Comparison of ENCODE assay signal across 12 mouse cellular contexts in the genomic region with DNA sequence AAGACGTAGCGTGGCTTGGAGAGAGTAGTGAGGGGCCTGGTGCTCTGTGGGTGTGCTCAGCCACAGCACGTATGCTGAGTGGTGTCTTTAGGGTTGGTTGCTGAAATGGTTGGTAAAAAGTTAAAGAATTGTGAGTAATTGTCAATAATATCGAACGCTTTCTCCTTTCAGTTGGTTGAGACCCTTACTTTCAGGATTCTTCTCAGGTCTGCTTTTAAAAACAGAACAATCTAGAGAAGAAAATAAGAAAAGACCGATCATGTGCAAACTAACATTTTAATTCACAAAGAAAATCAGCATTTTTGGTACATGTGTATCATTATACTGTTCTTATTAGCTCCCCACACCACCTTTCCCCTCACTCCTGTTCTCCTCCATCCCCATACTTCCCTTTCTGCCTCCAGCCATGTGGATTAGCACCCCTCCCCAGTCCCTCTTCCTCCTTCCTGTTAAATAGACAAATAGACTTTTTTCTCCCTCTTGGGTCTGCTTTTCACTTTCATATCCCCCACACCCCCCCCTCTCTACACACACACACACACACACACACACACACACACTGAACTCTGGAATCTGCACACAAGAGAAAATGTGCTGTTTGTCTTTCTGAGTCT. TPM values are rescaled to one million over a fixed set of nuclear protein-coding genes. Genes with fewer than 3 reads are reported as not detected.
DNase-seq lines count a peak whose midpoint lies in the region; ATAC-seq and TF ChIP-seq lines count a peak whose summit lies in the region.
"Had no signal": no experiment of that assay in that cellular context is flagged by ENCODE, and none has a peak within 500 bp of the region (broad histone marks: within the 10 kb centered on the region; RNA-seq: fewer than 3 reads in every experiment).

No protein-coding gene starts in this region.

- H3K4me2 ChIP-seq in hindbrain, embryonic 13.5 days, result peak overlapping the region; percentile 89
- H3K4me2 ChIP-seq in hindbrain, embryonic 11.5 days (replicated peaks; ENCODE audit: low read depth, low read length), result no peak overlapping the region
- H3K4me2 ChIP-seq in CH12.LX (ENCODE audit: insufficient read depth, low read depth, poor library complexity, severe bottlenecking), result peak overlapping the region; percentile 79
- H3K4me2 ChIP-seq in intestine, embryonic 15.5 days (replicated peaks), result peak overlapping the region; percentile 85

- no peak for DNase-seq in hindbrain, embryonic 11.5 days (ENCODE audit: low spot score)
- DNase-seq in CH12.LX (ENCODE audit: extremely low read depth), result peak; percentile 67
- no peak for DNase-seq in ovary, postnatal 14 days (ENCODE audit: low spot score)
- DNase-seq in right cerebral cortex, postnatal 4 days, result no peak
- DNase-seq in layer of hippocampus, adult 8-10 months (ENCODE audit: low spot score in 2 of 2), result no peak
- DNase-seq: adrenal gland, postnatal 36 days; retina, postnatal 1 day had no signal

- TF ChIP-seq RAD21 in CH12.LX (IDR thresholded peaks at IDR 0.05; ENCODE audit: low read depth, low read length), result no peak

- H3K9ac ChIP-seq in hindbrain, embryonic 13.5 days, result no peak overlapping the region
- no peak overlapping the region for H3K9ac ChIP-seq in hindbrain, embryonic 11.5 days (ENCODE audit: low read depth, low read length)
- peak overlapping the region; percentile 78 for H3K9ac ChIP-seq in CH12.LX (ENCODE audit: insufficient read depth, low read depth)
- H3K9ac ChIP-seq in intestine, embryonic 15.5 days, result no peak overlapping the region

- H3K27ac ChIP-seq in hindbrain, embryonic 13.5 days, result no peak overlapping the region
- no peak overlapping the region for H3K27ac ChIP-seq in hindbrain, embryonic 11.5 days (ENCODE audit: low read depth, low read length)
- peak overlapping the region; percentile 73 for H3K27ac ChIP-seq in CH12.LX (ENCODE audit: insufficient read depth, low read depth)
- H3K27ac ChIP-seq in intestine, embryonic 15.5 days, result no peak overlapping the region

- 0 out of 2 replicates have a peak, but pooled peaks cover 6% of the 10 kb centered on the region for H3K27me3 ChIP-seq in hindbrain, embryonic 13.5 days
- 0 out of 2 replicates have a peak, but pooled peaks cover 2% of the 10 kb centered on the region for H3K27me3 ChIP-seq in hindbrain, embryonic 11.5 days (ENCODE audit: control insufficient read depth, insufficient read depth, low read length)
- H3K27me3 ChIP-seq in CH12.LX (replicated peaks), result no peaks in the 10 kb centered on the region
- no peaks in the 10 kb centered on the region for H3K27me3 ChIP-seq in intestine, embryonic 15.5 days (replicated peaks)
- peaks cover 19% of the 10 kb centered on the region for H3K27me3 ChIP-seq in megakaryocyte, embryonic 14.5 days (replicated peaks)

- no peak overlapping the region for H3K4me3 ChIP-seq in hindbrain, embryonic 13.5 days
- H3K4me3 ChIP-seq in hindbrain, embryonic 11.5 days (ENCODE audit: low read depth, low read length), result no peak overlapping the region
- H3K4me3 ChIP-seq in CH12.LX (replicated peaks in 1 of 3; ENCODE audit: low read depth in 2 of 3, low read length in 2 of 3, poor library complexity in 1 of 3), result peak overlapping the region; percentile 89 to 99 (median 97)
- peak overlapping the region; percentile 63; the same call in 1 of the 2 replicates for H3K4me3 ChIP-seq in intestine, embryonic 15.5 days (replicated peaks)
- peak overlapping the region; percentile 97 for H3K4me3 ChIP-seq in megakaryocyte, embryonic 14.5 days (replicated peaks)

- peaks cover 60% of the 10 kb centered on the region for H3K79me2 ChIP-seq in CH12.LX (replicated peaks; ENCODE audit: control insufficient read depth, extremely low read depth, insufficient read depth, poor library complexity, severe bottlenecking)

- TF ChIP-seq POLR2A in CH12.LX (IDR thresholded peaks at IDR 0.05; ENCODE audit: low read depth, low read length), result 0 out of 2 replicates have a peak, but pooled peaks have one; percentile 22

- peak; percentile 43 for TF ChIP-seq EP300 in CH12.LX (IDR thresholded peaks at IDR 0.05; ENCODE audit: low read length)

- peaks cover 10% of the 10 kb centered on the region for H3K4me1 ChIP-seq in hindbrain, embryonic 13.5 days (replicated peaks)
- H3K4me1 ChIP-seq in hindbrain, embryonic 11.5 days (replicated peaks; ENCODE audit: control insufficient read depth, insufficient read depth, low read length), result no peaks in the 10 kb centered on the region
- peaks cover 13 to 57% of the 10 kb centered on the region in 2 experiments for H3K4me1 ChIP-seq in CH12.LX (ENCODE audit: control insufficient read depth in 1 of 2, insufficient read depth in 2 of 2)
- 0 out of 2 replicates have a peak, but pooled peaks cover 5% of the 10 kb centered on the region for H3K4me1 ChIP-seq in intestine, embryonic 15.5 days (replicated peaks)
- H3K4me1 ChIP-seq in megakaryocyte, embryonic 14.5 days, result peaks cover 42% of the 10 kb centered on the region

- H3K9me3 ChIP-seq in hindbrain, embryonic 13.5 days, result no peaks in the 10 kb centered on the region
- no peaks in the 10 kb centered on the region for H3K9me3 ChIP-seq in hindbrain, embryonic 11.5 days (ENCODE audit: control insufficient read depth, low read length)
- H3K9me3 ChIP-seq in CH12.LX (replicated peaks; ENCODE audit: low read length), result no peaks in the 10 kb centered on the region
- no peaks in the 10 kb centered on the region for H3K9me3 ChIP-seq in intestine, embryonic 15.5 days
- H3K9me3 ChIP-seq in megakaryocyte, embryonic 14.5 days, result no peaks in the 10 kb centered on the region

- in situ Hi-C loops in CH12.LX (cut with MboI; ENCODE audit: low pct_ligation_motif_present, low pct_unique_long_range_greater_than_20kb, low sequenced_read_pairs), result no loop called here

- dilution Hi-C loops in CH12.LX (cut with MboI; ENCODE audit: extremely low pct_ligation_motif_present, extremely low pct_unique_long_range_greater_than_20kb, low sequenced_read_pairs), result no loop called here

- 89% methylated on average over 6 of the region's 6 CpGs for WGBS in hindbrain, embryonic 13.5 days
- WGBS in hindbrain, embryonic 11.5 days, result 84% methylated on average over 6 of the region's 6 CpGs
- 87% methylated on average over 6 of the region's 6 CpGs for WGBS in intestine, embryonic 15.5 days

- TF ChIP-seq CTCF in CH12.LX (conservative IDR thresholded peaks at IDR 0.05 in 1 of 2, IDR thresholded peaks at IDR 0.05 in 1 of 2; ENCODE audit: low read depth in 2 of 2, low read length in 2 of 2), result no peak

- H3K36me3 ChIP-seq in hindbrain, embryonic 13.5 days, result no peaks in the 10 kb centered on the region
- H3K36me3 ChIP-seq in hindbrain, embryonic 11.5 days (ENCODE audit: control insufficient read depth, insufficient read depth, low read length), result no peaks in the 10 kb centered on the region
- peaks cover 0 to 7% of the 10 kb centered on the region in 2 experiments for H3K36me3 ChIP-seq in CH12.LX (replicated peaks in 1 of 2; ENCODE audit: control insufficient read depth in 1 of 2, insufficient read depth in 1 of 2, low read length in 1 of 2)
- no peaks in the 10 kb centered on the region for H3K36me3 ChIP-seq in intestine, embryonic 15.5 days
- no peaks in the 10 kb centered on the region for H3K36me3 ChIP-seq in megakaryocyte, embryonic 14.5 days (replicated peaks; ENCODE audit: low read length)
- H3K36me3 ChIP-seq: G1E had no signal

- no peak for ATAC-seq in hindbrain, embryonic 13.5 days (ENCODE audit: low FRiP score)
- ATAC-seq in hindbrain, embryonic 11.5 days (ENCODE audit: low FRiP score), result no peak
- ATAC-seq in intestine, embryonic 15.5 days, result no peak

TF ChIP-seq in CH12.LX, 34 proteins besides CTCF, POLR2A, EP300 and RAD21 (continues in another document):
- peak; percentile 54; the same call in 1 of the 2 replicates for TF ChIP-seq TBP (conservative IDR thresholded peaks at IDR 0.05; ENCODE audit: low read depth, low read length)
- peak; percentile 45; the same call in 1 of the 2 replicates for TF ChIP-seq MEF2A (IDR thresholded peaks at IDR 0.05; ENCODE audit: borderline replicate concordance, low read depth, low read length)
- TF ChIP-seq ZMIZ1 (IDR thresholded peaks at IDR 0.05; ENCODE audit: low read depth, low read length), result no peak
- TF ChIP-seq SMC3 (IDR thresholded peaks at IDR 0.05; ENCODE audit: low read depth, low read length), result no peak
- peak; percentile 63 for TF ChIP-seq CHD1 (IDR thresholded peaks at IDR 0.05; ENCODE audit: low read depth, low read length)
- peak; percentile 32; the same call in 1 of the 2 replicates for TF ChIP-seq MAZ (IDR thresholded peaks at IDR 0.05; ENCODE audit: low read depth, low read length)
- peak; percentile 50 for TF ChIP-seq MAX (IDR thresholded peaks at IDR 0.05; ENCODE audit: low read length)
- no peak; the same call in 1 of the 2 replicates for TF ChIP-seq SIN3A (IDR thresholded peaks at IDR 0.05; ENCODE audit: low read length)
- no peak for TF ChIP-seq RCOR1 (conservative IDR thresholded peaks at IDR 0.05; ENCODE audit: low read depth, low read length)
- TF ChIP-seq PAX5 (IDR thresholded peaks at IDR 0.05; ENCODE audit: low read length), result no peak
- TF ChIP-seq HCFC1 (IDR thresholded peaks at IDR 0.05; ENCODE audit: low read depth, low read length), result peak; percentile 30; the same call in 1 of the 2 replicates
- no peak for TF ChIP-seq E2F4 (IDR thresholded peaks at IDR 0.05; ENCODE audit: insufficient replicate concordance, low read depth, low read length)
- TF ChIP-seq NELFE (IDR thresholded peaks at IDR 0.05; ENCODE audit: low read depth, low read length), result no peak

RNA-seq across cellular contexts. Expression of a gene that starts 2.2 kb away (rescaled TPM):
- polyA plus RNA-seq in hindbrain, embryonic 13.5 days (2015; fragmentation: Nextera tagmentation; extraction: Ambion mirVana), result 9.9 and 10.5 TPM in 2 replicates
- 3.6 and 4.0 TPM in 2 replicates for polyA plus RNA-seq in hindbrain, embryonic 11.5 days (2014; fragmentation: Nextera tagmentation; extraction: Ambion mirVana)
- 24.8 and 29.7 TPM in 2 replicates for total RNA-seq in CH12.LX (2012; rRNA removed)
- total RNA-seq in CH12.LX (2014; rRNA removed), result 48.2 and 54.9 TPM in 2 replicates
- 37.9 and 40.6 TPM in 2 replicates for polyA plus RNA-seq in CH12.LX (2012; ENCODE audit: insufficient read length, low read depth)
- polyA plus RNA-seq in intestine, embryonic 15.5 days (2015; fragmentation: Nextera tagmentation; extraction: Ambion mirVana), result 19.6 and 20.2 TPM in 2 replicates
- 1.1 TPM in 1 of 2 replicates, not detected in the other for polyA plus RNA-seq in megakaryocyte, embryonic 14.5 days (2012; ENCODE audit: insufficient read depth, low replicate concordance)
- total RNA-seq in layer of hippocampus, adult 8-10 months (2022), result 10 to 100 TPM; 20.6 to 24.6 (median 22.9) TPM
- polyA plus RNA-seq: G1E had no signal

RNA-seq across cellular contexts. Expression of a gene that starts 28.4 kb away (rescaled TPM):
- polyA plus RNA-seq in hindbrain, embryonic 13.5 days (2015; fragmentation: Nextera tagmentation; extraction: Ambion mirVana), result not detected in 2 replicates
- polyA plus RNA-seq in hindbrain, embryonic 11.5 days (2014; fragmentation: Nextera tagmentation; extraction: Ambion mirVana), result not detected in 2 replicates
- not detected in 2 replicates for total RNA-seq in CH12.LX (2012; rRNA removed)
- not detected in 2 replicates for total RNA-seq in CH12.LX (2014; rRNA removed)
- polyA plus RNA-seq in CH12.LX (2012; ENCODE audit: insufficient read length, low read depth), result not detected in 2 replicates
- 1.5 and 1.7 TPM in 2 replicates for polyA plus RNA-seq in intestine, embryonic 15.5 days (2015; fragmentation: Nextera tagmentation; extraction: Ambion mirVana)
- polyA plus RNA-seq in megakaryocyte, embryonic 14.5 days (2012; ENCODE audit: insufficient read depth, low replicate concordance), result not detected in 2 replicates
- total RNA-seq in layer of hippocampus, adult 8-10 months (2022), result under 1 TPM in 1 of 4 experiments, not detected in 3; 0.33 TPM
- total RNA-seq: adrenal gland, postnatal 36 days had no signal
- polyA plus RNA-seq: G1E; heart, embryonic 14.5 days had no signal

Comparison
In these comparisons a context has a peak if more than half of its experiments do, and no peak if none do; other contexts are left out.
1. H3K4me3 ChIP-seq: peak in CH12.LX (3 of 3), intestine, embryonic 15.5 days (single experiment) and megakaryocyte, embryonic 14.5 days (single experiment); none in hindbrain, embryonic 13.5 days (single experiment) and hindbrain, embryonic 11.5 days (single experiment).